Mouse (Mus musculus): ENCODE measurements around the gene Mrgprd. TPM values are rescaled to one million over a fixed set of nuclear protein-coding genes. Genes with fewer than 3 reads are reported as not detected.

Gene Mrgprd
- total RNA-seq, 2 experiments from 2014 or later = not detected

Other genes with a start within 250 kb of the Mrgprd start
- gene 1810010D01Rik, start 106.7 kb upstream of the Mrgprd start, total RNA-seq (2021) = under 1 TPM in 1 of 2 experiments, not detected in 1; 0.61 TPM
- 1 to 10 TPM; 3.6 to 7.2 TPM for gene Tpcn2, start 30.8 kb upstream of the Mrgprd start, total RNA-seq (2021)
- 1 to 10 TPM; 5.6 to 9.3 TPM for gene Mrgprf, start 14.0 kb upstream of the Mrgprd start, total RNA-seq (2021)